Mouse (Mus musculus) kidney, adult 2 months (tissue): Measurements from ENCODE around the gene Gm11084. TPM values are rescaled to one million over a fixed set of nuclear protein-coding genes. Genes with fewer than 3 reads are reported as not detected.

Source experiments
- DNase-seq: peaks from one replicate; pipeline ENCODE4 v3.0.0; 2021
- H3K27ac ChIP-seq: fragments of 200-500 bp; 2 replicates; pipeline ENCODE4 v1.5.1; 2012; ENCODE audit warnings: low read depth, low read length, control low read depth, inconsistent platforms; ENCODE audit not compliant: insufficient read depth
- H3K27me3 ChIP-seq: fragments of 200-500 bp; replicated peaks from 2 replicates; pipeline ENCODE4 v1.6.1; 2012; ENCODE audit warnings: mild to moderate bottlenecking, moderate library complexity, low read length, inconsistent platforms; ENCODE audit not compliant: control insufficient read depth, insufficient read depth
- H3K36me3 ChIP-seq: fragments of 200-500 bp; 2 replicates; pipeline ENCODE4 v1.6.1; 2012; ENCODE audit warnings: mild to moderate bottlenecking, moderate library complexity, low read length, inconsistent platforms; ENCODE audit not compliant: control insufficient read depth, insufficient read depth
- H3K4me1 ChIP-seq: fragments of 200-500 bp; 2 replicates; pipeline ENCODE4 v1.6.1; 2011; ENCODE audit warnings: low read length; ENCODE audit not compliant: control insufficient read depth, insufficient read depth
- H3K4me3 ChIP-seq: fragments of 200-500 bp; 2 replicates; pipeline ENCODE4 v1.5.1; 2011; ENCODE audit warnings: mild to moderate bottlenecking, low read depth, low read length, control low read depth; ENCODE audit not compliant: insufficient read depth
- CTCF ChIP-seq: fragments of 200-500 bp; conservative IDR thresholded peaks from 2 replicates; pipeline ENCODE4 v1.5.1; 2011; ENCODE audit warnings: low read depth, mild to moderate bottlenecking, control low read depth, low read length, moderate library complexity, mixed read lengths; ENCODE audit not compliant: insufficient read depth, insufficient read length
- POLR2A ChIP-seq: fragments of 200-500 bp; IDR thresholded peaks from one replicate; pipeline ENCODE4 v1.6.1; 2011; ENCODE audit warnings: low read depth, low read length, control low read depth
- WGBS: fragments of 180-500 bp; shearing (Covaris S2); methylation state at CpG from one replicate; pipeline ENCODE4 v1.1.7; 2018; 5-methylcytosine and 5-hydroxymethylcytosine counted together
- polyA plus RNA-seq: library from polyadenylated mRNA; depleted of rRNA; stranded (reverse); fragments of >200 nt; gene quantifications from 2 replicates; pipeline ENCODE4 v1.2.3, GENCODE M21; 2012

The Gm11084 gene
- polyA plus RNA-seq, 1 experiment: not detected

GRCm38 (mm10) chr2:73003049-73003448 lies 16.5 kb upstream of the Gm11084 start:
- no peaks in the 10 kb centered on the region for H3K4me1 ChIP-seq
- no peaks in the 10 kb centered on the region for H3K27me3 ChIP-seq
- no peaks in the 10 kb centered on the region for H3K36me3 ChIP-seq
- TF ChIP-seq CTCF (no peak), POLR2A (no peak)
- 30% methylated on average over 12 of the region's 12 CpGs for WGBS
- peak; percentile 40 for DNase-seq
- no peak overlapping the region for H3K4me3 ChIP-seq
- H3K27ac ChIP-seq: peak overlapping the region; percentile 32

- TF ChIP-seq POLR2A (no peak), CTCF (no peak)
- H3K27ac ChIP-seq: no peak overlapping the region
- H3K4me1 ChIP-seq: no peaks in the 10 kb centered on the region
- 91% methylated on average over 6 of the region's 6 CpGs for WGBS
- no peaks in the 10 kb centered on the region for H3K36me3 ChIP-seq
- no peak for DNase-seq
- H3K4me3 ChIP-seq: no peak overlapping the region
- no peaks in the 10 kb centered on the region for H3K27me3 ChIP-seq
These were observed 15.9 kb upstream of the Gm11084 start for GRCm38 (mm10) chr2:73002451-73002850.

GRCm38 (mm10) chr2:73001994-73002393 lies 15.5 kb upstream of the Gm11084 start:
- 93% methylated on average over 5 of the region's 5 CpGs for WGBS
- no peaks in the 10 kb centered on the region for H3K36me3 ChIP-seq
- TF ChIP-seq CTCF (no peak), POLR2A (no peak)
- no peak overlapping the region for H3K27ac ChIP-seq
- H3K4me3 ChIP-seq: no peak overlapping the region
- no peak for DNase-seq
- H3K27me3 ChIP-seq: no peaks in the 10 kb centered on the region
- no peaks in the 10 kb centered on the region for H3K4me1 ChIP-seq

- no peaks in the 10 kb centered on the region for H3K27me3 ChIP-seq
- H3K36me3 ChIP-seq: no peaks in the 10 kb centered on the region
- no peak for DNase-seq
- TF ChIP-seq CTCF (no peak), POLR2A (no peak)
- H3K27ac ChIP-seq: no peak overlapping the region
- WGBS: 69% methylated on average over 8 of the region's 8 CpGs
- no peak overlapping the region for H3K4me3 ChIP-seq
- H3K4me1 ChIP-seq: 0 out of 2 replicates have a peak, but pooled peaks cover 3% of the 10 kb centered on the region
These were observed 13.7 kb upstream of the Gm11084 start for GRCm38 (mm10) chr2:73000194-73000593.

GRCm38 (mm10) chr2:72997586-72997985 lies 11.1 kb upstream of the Gm11084 start:
- DNase-seq: no peak
- no peak overlapping the region for H3K27ac ChIP-seq

GRCm38 (mm10) chr2:72996808-72997378 lies 10.4 kb upstream of the Gm11084 start:
- Histone ChIP-seq H3K4me3 (no peak overlapping the region), H3K36me3 (no peaks in the 10 kb centered on the region), H3K4me1 (0 out of 2 replicates have a peak, but pooled peaks cover 3% of the 10 kb centered on the region), H3K27me3 (no peaks in the 10 kb centered on the region), H3K27ac (no peak overlapping the region)
- WGBS: 54% methylated on average over 9 of the region's 9 CpGs
- peak; percentile 58 for DNase-seq
- 0 out of 2 replicates have a peak, but pooled peaks have one; percentile 7 for TF ChIP-seq CTCF
- TF ChIP-seq POLR2A: no peak

More at GRCm38 (mm10) chr2:72997586-72997985, 11.1 kb upstream of the Gm11084 start:
- Histone ChIP-seq H3K27me3 (no peaks in the 10 kb centered on the region), H3K4me1 (0 out of 2 replicates have a peak, but pooled peaks cover 3% of the 10 kb centered on the region), H3K4me3 (no peak overlapping the region), H3K36me3 (no peaks in the 10 kb centered on the region)
- no peak for TF ChIP-seq POLR2A
- WGBS: 95% methylated on average over 4 of the region's 4 CpGs

GRCm38 (mm10) chr2:72995346-72996097 lies 9.0 kb upstream of the Gm11084 start:
- peak; percentile 69 for DNase-seq
- Histone ChIP-seq H3K36me3 (no peaks in the 10 kb centered on the region), H3K4me1 (0 out of 2 replicates have a peak, but pooled peaks cover 3% of the 10 kb centered on the region), H3K27ac (peak overlapping the region; percentile 35; the same call in 1 of the 2 replicates), H3K4me3 (no peak overlapping the region), H3K27me3 (no peaks in the 10 kb centered on the region)
- TF ChIP-seq CTCF (no peak), POLR2A (no peak)
- 23% methylated on average over 9 of the region's 9 CpGs for WGBS
